Mouse (Mus musculus) kidney, postnatal 14 days (tissue): ENCODE data around the gene Dpf3.

Experiments used
- DNase-seq: peaks from one replicate; pipeline ENCODE4 v3.0.0; 2022; ENCODE audit warnings: mixed read lengths

Dpf3 gene

DNA sequence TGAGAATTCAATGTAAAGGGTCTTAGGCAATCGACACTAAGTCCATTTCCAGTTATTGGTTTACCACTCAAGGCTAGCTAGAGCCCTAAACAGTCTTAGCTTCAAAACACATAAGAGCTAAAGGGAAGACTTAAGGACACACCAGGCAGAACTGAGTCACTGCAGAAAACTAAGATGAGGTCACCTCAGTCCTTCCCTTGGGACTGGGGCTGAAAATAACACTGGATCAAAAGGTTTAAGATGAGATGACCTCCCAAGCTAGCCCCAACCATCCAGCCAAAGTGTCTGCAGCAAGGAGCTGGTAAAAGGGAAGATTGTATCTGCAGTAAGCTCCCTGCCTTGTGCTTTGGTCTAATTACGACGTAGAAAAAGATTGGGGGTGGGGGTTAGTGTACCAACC, 216.3 kb downstream of the Dpf3 start:
- DNase-seq, result no peak

- DNase-seq, result peak; percentile 80
Measured at GRCm38 (mm10) chr12:83268504-83268922, 219.0 kb downstream of the Dpf3 start.

DNA sequence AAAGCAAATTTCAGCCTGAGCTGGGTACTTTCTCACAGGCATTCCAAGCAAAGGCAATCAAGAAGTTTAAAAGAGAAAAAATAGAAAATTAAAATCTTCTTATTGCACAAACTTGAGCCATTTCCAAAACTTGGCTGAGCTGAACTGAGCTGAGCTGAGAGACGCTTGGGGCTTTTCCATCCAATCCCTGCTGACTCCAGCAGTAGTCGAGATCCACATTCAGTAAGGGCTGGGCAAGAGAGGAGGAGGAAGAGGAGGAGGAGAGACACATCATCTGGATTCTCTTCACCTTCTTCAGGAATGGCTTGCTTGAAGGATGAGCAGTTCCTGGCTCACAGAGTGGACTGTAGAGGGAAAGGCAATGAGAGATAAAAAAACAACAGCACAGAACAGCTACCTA, 227.0 kb downstream of the Dpf3 start:
- DNase-seq, result no peak

- no peak for DNase-seq
Measured at GRCm38 (mm10) chr12:83254399-83254798, 233.1 kb downstream of the Dpf3 start.

GRCm38 (mm10) chr12:83249066-83249465, 238.4 kb downstream of the Dpf3 start:
- DNase-seq, result no peak

DNA sequence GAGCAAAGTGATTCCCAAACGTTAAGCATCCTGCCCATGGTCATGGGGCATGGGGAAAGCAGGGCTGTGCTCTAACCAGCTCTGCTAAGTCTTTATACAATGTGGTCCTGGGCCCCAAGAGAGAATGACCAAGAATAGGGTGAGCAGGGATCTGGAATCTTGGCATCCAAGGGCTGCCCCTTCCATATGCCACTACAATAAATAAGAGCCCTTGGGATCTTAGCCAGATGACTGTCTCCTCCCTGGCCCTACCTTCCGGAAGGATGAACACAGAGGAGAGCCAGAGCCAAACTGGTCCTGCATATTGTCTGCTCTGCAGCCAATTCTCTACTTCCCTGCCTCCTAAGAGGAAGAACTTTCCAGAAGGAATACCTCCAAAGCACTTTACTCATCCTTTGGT, 238.9 kb downstream of the Dpf3 start:
- DNase-seq, result peak; percentile 16

GRCm38 (mm10) chr12:83247669-83248068, 239.8 kb downstream of the Dpf3 start:
- peak; percentile 28 for DNase-seq

DNA sequence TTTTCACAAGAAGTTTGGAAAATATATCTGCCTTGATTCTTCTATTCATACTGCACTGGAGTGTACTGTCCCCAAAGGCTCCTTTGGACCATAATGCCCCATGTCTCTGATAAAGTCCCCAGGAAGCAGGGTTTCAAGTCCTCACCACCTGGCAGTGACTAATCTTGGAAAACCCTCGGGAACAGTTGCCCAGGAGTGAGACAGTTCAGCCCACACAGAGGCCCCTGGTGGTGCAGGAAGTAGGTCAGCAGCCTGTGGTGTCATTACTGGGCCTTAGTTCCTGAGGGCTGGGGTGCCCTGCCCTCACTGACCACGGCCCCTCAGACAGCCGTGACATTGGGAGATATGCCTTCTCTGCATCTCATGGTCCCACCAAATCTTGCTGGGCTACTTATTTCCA, 246.5 kb downstream of the Dpf3 start:
- DNase-seq, result no peak

GRCm38 (mm10) chr12:83240571-83240970, 246.9 kb downstream of the Dpf3 start:
- DNase-seq, result no peak

GRCm38 (mm10) chr12:83235781-83236180, 251.7 kb downstream of the Dpf3 start:
- DNase-seq, result no peak

GRCm38 (mm10) chr12:83234981-83235380, 252.5 kb downstream of the Dpf3 start:
- DNase-seq, result peak; percentile 26

- no peak for DNase-seq
Measured at GRCm38 (mm10) chr12:83233651-83234050, 253.9 kb downstream of the Dpf3 start.

- no peak for DNase-seq
Measured at GRCm38 (mm10) chr12:83232916-83233315, 254.6 kb downstream of the Dpf3 start.

DNA sequence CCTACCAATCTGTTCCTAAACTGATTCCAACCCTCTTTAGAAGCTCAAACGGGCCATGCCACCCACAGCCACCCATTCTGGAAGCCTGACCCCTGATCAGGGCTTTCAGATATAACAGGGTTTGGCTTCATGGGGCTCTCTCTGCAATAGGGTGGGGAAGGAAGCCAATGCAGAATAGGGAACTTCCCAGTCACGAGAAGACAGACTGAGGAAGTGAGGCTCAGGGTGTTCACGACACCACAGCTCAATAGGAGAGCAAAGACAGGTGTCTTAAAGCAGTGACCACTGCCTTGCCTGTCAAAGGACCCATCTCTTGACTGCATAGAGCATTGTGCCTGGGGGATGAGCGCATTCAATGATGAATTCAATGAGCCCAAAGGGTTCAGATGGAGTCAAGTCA, 256.3 kb downstream of the Dpf3 start:
- no peak for DNase-seq

DNA sequence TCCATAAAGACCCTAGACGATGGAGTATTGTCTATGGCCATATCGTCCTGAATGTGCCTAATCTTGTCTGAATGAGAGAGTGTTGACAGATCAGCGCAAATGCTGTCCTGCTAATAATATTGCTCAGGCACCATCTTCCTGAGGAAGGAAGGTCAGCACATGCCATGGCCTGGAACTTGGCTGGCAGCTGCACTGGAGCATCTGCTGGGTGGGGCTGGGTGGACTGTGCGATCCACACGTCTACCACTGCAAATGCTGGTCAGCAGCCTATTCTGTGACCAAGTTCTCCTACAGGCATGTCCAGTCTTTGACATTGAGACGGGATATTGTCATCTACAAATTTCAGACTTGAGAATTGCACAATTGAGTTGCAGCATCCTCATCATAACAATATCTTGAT, 257.8 kb downstream of the Dpf3 start:
- DNase-seq, result peak; percentile 18

DNA sequence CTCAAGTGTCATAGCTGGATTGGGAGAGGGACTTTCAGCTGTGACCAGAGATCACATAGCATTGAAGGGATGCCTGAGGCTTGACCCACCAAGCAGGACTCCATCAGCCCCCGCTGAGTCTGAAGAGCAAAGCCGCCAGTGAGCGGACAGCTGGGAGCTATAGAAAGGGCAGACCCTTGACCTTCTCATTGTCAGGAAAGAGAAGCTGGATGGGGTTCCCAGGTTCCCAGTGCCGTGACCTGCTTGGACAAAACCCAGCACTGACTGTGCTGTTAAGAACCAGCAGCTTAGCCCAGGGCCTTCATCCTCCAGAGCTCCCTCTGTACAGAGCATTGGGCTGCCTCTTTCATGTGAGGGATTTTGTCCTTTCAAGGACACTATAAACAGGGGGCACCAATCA, 260.5 kb downstream of the Dpf3 start:
- DNase-seq, result no peak

DNA sequence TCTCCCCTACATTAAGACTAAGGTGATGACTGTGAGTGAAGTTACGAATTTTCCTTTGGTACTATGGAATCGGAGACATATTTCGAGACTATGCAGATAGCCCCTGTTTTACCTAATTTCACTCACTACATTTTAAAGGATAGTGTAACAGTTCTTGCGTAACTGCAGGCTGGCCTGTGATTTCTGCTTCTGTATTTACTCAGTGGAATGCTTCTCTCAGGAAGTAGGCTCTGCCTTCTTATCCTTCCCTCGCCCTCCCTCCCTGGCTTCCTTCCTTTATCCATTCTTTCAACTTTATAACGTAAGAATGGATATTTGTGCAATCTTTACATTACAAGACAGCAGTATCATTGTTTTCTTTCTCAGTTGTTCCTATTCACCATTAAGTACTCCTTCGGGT, 266.6 kb downstream of the Dpf3 start:
- DNase-seq, result no peak

DNA sequence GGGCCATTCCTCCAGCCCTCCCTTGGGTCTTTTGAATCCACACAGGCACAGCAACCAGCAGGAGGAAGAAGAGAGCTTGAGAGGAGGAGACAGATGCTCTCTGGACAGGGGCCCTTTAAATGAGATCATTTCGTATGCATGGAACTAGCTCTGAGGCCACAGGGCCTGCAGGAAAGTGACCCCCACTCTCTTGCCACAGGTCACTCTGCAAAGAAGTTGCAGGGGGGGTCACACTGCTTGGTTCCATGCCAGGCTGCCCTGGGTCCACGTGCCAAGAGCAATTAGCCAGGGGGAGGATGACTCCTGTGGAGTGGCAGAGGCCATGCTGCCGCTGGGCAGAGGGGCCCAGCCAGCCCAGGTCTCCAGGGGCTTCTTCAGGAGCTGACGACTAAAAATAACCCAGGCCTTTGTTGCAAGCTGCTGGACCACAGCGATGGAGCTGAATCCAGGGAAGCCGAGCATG, 273.6 kb downstream of the Dpf3 start:
- peak; percentile 24 for DNase-seq

DNA sequence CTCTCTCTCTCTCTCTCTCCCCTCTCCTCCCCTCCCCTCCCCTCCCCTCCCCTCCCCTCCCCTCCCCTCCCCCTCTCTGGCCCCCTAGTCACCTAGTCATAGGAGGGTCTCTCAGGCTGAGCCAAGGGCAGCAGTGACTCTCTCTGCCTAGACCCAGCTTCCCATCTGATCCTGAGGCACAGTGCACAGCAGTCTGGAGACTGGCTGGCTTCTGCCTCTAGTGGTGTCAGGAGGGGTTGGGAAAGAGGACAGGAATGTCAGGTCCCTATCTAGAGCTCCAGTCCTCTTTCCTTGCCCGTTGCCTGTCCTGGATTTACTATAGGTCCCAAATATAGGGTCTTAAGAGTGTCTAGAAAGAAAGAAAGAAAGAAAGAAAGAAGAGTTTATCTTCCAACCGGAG, 275.5 kb downstream of the Dpf3 start:
- DNase-seq, result no peak

- DNase-seq, result no peak
Measured at GRCm38 (mm10) chr12:83211146-83211822, 276.2 kb downstream of the Dpf3 start.

GRCm38 (mm10) chr12:83210735-83211134, 276.8 kb downstream of the Dpf3 start:
- DNase-seq, result no peak

DNA sequence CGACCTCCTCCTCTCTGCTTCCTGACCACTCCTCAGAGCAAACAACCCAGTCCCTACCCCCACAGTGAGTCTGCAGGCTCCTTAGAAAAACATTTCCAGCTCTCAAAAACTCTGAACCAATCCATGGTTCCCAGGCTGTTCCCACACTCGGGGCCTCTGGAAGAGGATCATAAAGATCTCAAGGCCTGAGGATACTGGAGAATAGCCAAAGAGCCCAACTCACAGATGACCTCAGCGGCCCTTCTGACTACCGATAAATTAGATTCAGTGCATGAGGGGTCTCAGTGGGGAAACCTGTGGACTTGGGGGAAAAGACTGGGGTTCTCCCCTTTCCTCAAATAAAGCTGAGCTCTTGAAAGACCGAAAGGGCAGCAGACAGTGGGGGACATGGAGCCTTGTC, 277.2 kb downstream of the Dpf3 start:
- DNase-seq, result no peak

GRCm38 (mm10) chr12:83209461-83209860, 278.1 kb downstream of the Dpf3 start:
- DNase-seq, result no peak

DNA sequence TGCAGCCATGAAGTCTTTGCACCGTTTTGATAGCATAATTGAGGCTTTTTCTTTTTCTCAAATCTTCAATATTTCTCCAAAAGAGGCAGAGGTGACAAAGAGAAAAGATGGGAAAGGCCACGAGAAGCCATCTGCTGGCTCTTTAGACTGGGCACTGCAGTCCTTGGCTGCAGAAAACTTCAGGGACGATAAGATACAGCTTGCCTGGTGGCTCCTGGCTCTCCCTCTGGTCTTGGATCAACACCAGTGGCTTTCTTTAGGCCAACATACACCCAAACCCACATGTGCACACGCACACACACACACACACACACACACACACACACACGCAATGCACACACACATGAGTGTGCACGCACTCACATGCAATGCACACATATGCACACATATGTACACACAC, 278.7 kb downstream of the Dpf3 start:
- no peak for DNase-seq

DNA sequence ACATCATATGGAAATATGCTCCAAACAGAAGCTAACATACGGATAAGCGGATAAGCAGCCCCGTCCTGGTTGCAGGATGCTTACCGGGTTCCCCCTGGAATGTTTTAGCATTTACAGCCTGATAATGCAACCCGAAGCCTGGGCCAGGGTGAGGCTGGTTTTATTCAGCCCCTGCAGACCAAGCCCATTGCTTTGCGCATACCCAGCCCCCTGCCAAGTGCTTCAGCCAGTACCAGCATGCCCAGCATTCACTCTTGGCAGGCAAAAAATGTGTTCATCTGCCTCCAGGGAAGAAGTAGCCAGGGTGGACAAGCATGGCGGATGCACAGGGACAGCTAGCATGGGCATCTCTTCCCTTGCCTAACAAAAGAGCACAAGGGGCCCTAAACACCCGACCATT, 279.5 kb downstream of the Dpf3 start:
- no peak for DNase-seq
